Mouse (Mus musculus) layer of hippocampus, adult 9-10 months (tissue): ENCODE measurements around the gene Svop.

Experiments
- DNase-seq: peaks from one replicate; pipeline ENCODE4 v3.0.0; 2022; ENCODE audit warnings: low spot score

Svop gene

GRCm38 (mm10) chr5:113993487-113994465 lies 97.6 kb downstream of the Svop start, which contains the start of gene Ssh1:
Gene Ssh1 (minus strand): TSS chr5:113993894.
- DNase-seq = no peak

- DNase-seq = no peak
Observed at GRCm38 (mm10) chr5:113993031-113993486, 98.3 kb downstream of the Svop start.

GRCm38 (mm10) chr5:113992339-113992831 lies 99.0 kb downstream of the Svop start:
- no peak for DNase-seq

GRCm38 (mm10) chr5:113991141-113991540 lies 100.2 kb downstream of the Svop start:
- DNase-seq = no peak

- DNase-seq = no peak
Observed at GRCm38 (mm10) chr5:113990593-113990992, 100.8 kb downstream of the Svop start.

GRCm38 (mm10) chr5:113989437-113990024 lies 101.8 kb downstream of the Svop start:
- no peak for DNase-seq

- DNase-seq = no peak
Observed at GRCm38 (mm10) chr5:113986182-113986961, 105.0 kb downstream of the Svop start.

GRCm38 (mm10) chr5:113985737-113986136 lies 105.6 kb downstream of the Svop start:
- DNase-seq = no peak

- no peak for DNase-seq
Observed at GRCm38 (mm10) chr5:113984025-113984740, 107.2 kb downstream of the Svop start.

- no peak for DNase-seq
Observed at GRCm38 (mm10) chr5:113983541-113983940, 107.8 kb downstream of the Svop start.

GRCm38 (mm10) chr5:113981843-113982242 lies 109.5 kb downstream of the Svop start:
- DNase-seq = no peak

- DNase-seq = no peak
Observed at GRCm38 (mm10) chr5:113981171-113981570, 110.2 kb downstream of the Svop start.

- no peak for DNase-seq
Observed at GRCm38 (mm10) chr5:113980511-113980910, 110.9 kb downstream of the Svop start.

- DNase-seq = no peak
Observed at GRCm38 (mm10) chr5:113977309-113977708, 114.1 kb downstream of the Svop start.
